ENCODE assay signal across 16 mouse cellular contexts in the genomic region with DNA sequence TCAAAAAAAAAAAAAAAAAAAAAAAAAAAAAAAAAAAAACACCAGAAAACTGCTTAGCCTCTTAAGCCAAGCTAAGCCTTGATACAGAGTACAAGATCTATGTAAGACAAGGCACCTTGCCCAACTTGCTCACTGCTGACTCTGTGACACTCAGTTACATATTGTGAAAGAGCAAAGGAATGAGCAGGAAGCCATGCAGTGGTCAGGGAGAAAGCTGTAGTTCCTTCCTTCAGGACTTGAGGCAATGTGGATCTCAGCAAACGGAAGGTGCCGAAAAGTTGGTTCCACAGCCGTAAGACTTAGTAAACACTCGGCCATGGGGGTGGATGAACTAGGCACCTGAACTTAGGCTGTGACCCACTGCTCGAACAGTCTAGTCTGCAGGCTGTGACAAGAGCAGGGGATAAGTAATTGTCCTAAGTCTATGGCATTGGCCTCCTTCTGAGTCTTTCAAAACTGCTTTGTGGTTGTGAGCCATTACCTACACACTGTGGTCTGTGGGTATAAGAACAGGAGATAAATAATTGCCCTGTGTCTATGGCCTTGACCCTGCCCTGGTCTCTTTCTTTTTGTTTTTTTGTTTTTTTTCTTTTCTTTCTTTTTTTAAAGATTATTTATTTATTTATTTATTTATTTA. TPM values are rescaled to one million over a fixed set of nuclear protein-coding genes. Genes with fewer than 3 reads are reported as not detected.
DNase-seq lines count a peak whose midpoint lies in the region.
"Had no signal": no experiment of that assay in that cellular context is flagged by ENCODE, and none has a peak within 500 bp of the region (broad histone marks: within the 10 kb centered on the region; RNA-seq: fewer than 3 reads in every experiment).

No protein-coding gene starts in this region.

- peak; percentile 26 to 79 for DNase-seq in adrenal gland, adult (ENCODE audit: inconsistent age in 2 of 2, low spot score in 1 of 2)
- DNase-seq in adrenal gland, adult 18-20 months (ENCODE audit: low spot score in 2 of 2) = no peak
- DNase-seq in urinary bladder, postnatal 14 days (ENCODE audit: low spot score) = peak; percentile 20
- no peak for DNase-seq in urinary bladder, adult 2 months (ENCODE audit: low spot score)
- peak; percentile 40 for DNase-seq in lung, postnatal 10 days
- DNase-seq in cerebellum, postnatal 36 days = no peak
- DNase-seq in testis, postnatal 10 days (ENCODE audit: low spot score) = no peak
- DNase-seq in spleen, postnatal 10 days (ENCODE audit: low spot score in 2 of 2) = no peak
- DNase-seq: B cell, adult 2 months; gastrocnemius, postnatal 25 days; heart, postnatal 4 days; right cerebral cortex, postnatal 25 days had no signal

RNA-seq across cellular contexts. Expression of gene Gm28845, which starts 5.7 kb away (rescaled TPM):
- total RNA-seq in adrenal gland, adult 18-20 months (2021) = not detected
- polyA plus RNA-seq in urinary bladder, adult 2 months (2012; rRNA removed) = not detected in 2 replicates
- total RNA-seq: gastrocnemius, postnatal 25 days; heart, postnatal 4 days had no signal
- polyA plus RNA-seq: midbrain, embryonic 12.5 days; neural tube, embryonic 14.5 days; testis, adult 2 months had no signal

RNA-seq across cellular contexts. Expression of gene D630023F18Rik, which starts 9.4 kb away (rescaled TPM):
- under 1 TPM; 0.33 to 0.86 TPM for total RNA-seq in adrenal gland, adult 18-20 months (2021)
- polyA plus RNA-seq in urinary bladder, adult 2 months (2012; rRNA removed) = 3.3 and 4.7 TPM in 2 replicates
- total RNA-seq: gastrocnemius, postnatal 25 days; heart, postnatal 4 days had no signal
- polyA plus RNA-seq: midbrain, embryonic 12.5 days; testis, adult 2 months had no signal

RNA-seq across cellular contexts. Expression of gene Cryga, which starts 10.5 kb away (rescaled TPM):
- total RNA-seq in adrenal gland, adult 18-20 months (2021) = not detected
- not detected in 2 replicates for polyA plus RNA-seq in urinary bladder, adult 2 months (2012; rRNA removed)
- total RNA-seq: gastrocnemius, postnatal 25 days; heart, postnatal 4 days had no signal
- polyA plus RNA-seq: midbrain, embryonic 12.5 days; neural tube, embryonic 14.5 days; testis, adult 2 months had no signal

RNA-seq across cellular contexts. Expression of gene Crygb, which starts 31.6 kb away (rescaled TPM):
- total RNA-seq in adrenal gland, adult 18-20 months (2021) = not detected
- polyA plus RNA-seq in urinary bladder, adult 2 months (2012; rRNA removed) = not detected in 2 replicates
- total RNA-seq: gastrocnemius, postnatal 25 days; heart, postnatal 4 days; left cerebral cortex, postnatal 25 days had no signal
- polyA plus RNA-seq: testis, adult 2 months had no signal

RNA-seq across cellular contexts. Expression of gene Crygc, which starts 40.2 kb away (rescaled TPM):
- total RNA-seq in adrenal gland, adult 18-20 months (2021) = not detected
- not detected in 2 replicates for polyA plus RNA-seq in urinary bladder, adult 2 months (2012; rRNA removed)
- total RNA-seq: gastrocnemius, postnatal 25 days; heart, postnatal 4 days; left cerebral cortex, postnatal 25 days had no signal
- polyA plus RNA-seq: midbrain, embryonic 12.5 days; neural tube, embryonic 14.5 days had no signal

Comparison
In these comparisons a context has a peak if more than half of its experiments do, and no peak if none do; other contexts are left out.
1. DNase-seq: peak in adrenal gland, adult (2 of 2), urinary bladder, postnatal 14 days (single experiment) and lung, postnatal 10 days (single experiment); none in adrenal gland, adult 18-20 months (0 of 2), urinary bladder, adult 2 months (single experiment), cerebellum, postnatal 36 days (0 of 2), testis, postnatal 10 days (single experiment) and spleen, postnatal 10 days (0 of 2).